Mouse (Mus musculus) heart, adult 2 months (tissue): Measurements from ENCODE around the gene Eea1.

Experiments
- CTCF ChIP-seq: fragments of 200-600 bp; IDR thresholded peaks from 2 replicates; pipeline ENCODE4 v1.8.1; 2022; ENCODE audit warnings: antibody characterized with exemption, mild to moderate bottlenecking, moderate library complexity
- EP300 ChIP-seq: fragments of 200-500 bp; IDR thresholded peaks from 2 replicates; pipeline ENCODE4 v1.6.1; 2011; ENCODE audit warnings: low read depth, low read length, control low read depth; ENCODE audit not compliant: insufficient read depth

GRCm38 (mm10) chr10:95950194-95950593, 9.7 kb downstream of the Eea1 start:
- TF ChIP-seq CTCF (no peak), EP300 (no peak)
